Comparison of ENCODE assay signal across 8 mouse cellular contexts in genomic region chr1:151754028-151754489, GRCm38 (mm10). TPM values are rescaled to one million over a fixed set of nuclear protein-coding genes. Genes with fewer than 3 reads are reported as not detected.
DNase-seq lines count a peak whose midpoint lies in the region; ATAC-seq and TF ChIP-seq lines count a peak whose summit lies in the region.

No protein-coding gene starts in this region.

- peaks cover 8% of the 10 kb centered on the region; the same call in 1 of the 2 replicates for H3K4me1 ChIP-seq in bone marrow macrophage, adult 2 months (ENCODE audit: control insufficient read depth, insufficient read depth, low read length)
- H3K4me1 ChIP-seq in limb, embryonic 12.5 days (replicated peaks): peaks cover 23% of the 10 kb centered on the region
- peaks cover 7% of the 10 kb centered on the region; the same call in 1 of the 2 replicates for H3K4me1 ChIP-seq in neural tube, embryonic 14.5 days (ENCODE audit: control insufficient read depth, insufficient read depth, low read length)

- intact Hi-C loops in gastrocnemius, postnatal 36 days (cut with DNase I): no loop called here

- DNase-seq in layer of hippocampus, adult 2 months (ENCODE audit: low spot score in 2 of 2): no peak
- DNase-seq in layer of hippocampus, postnatal 36 days: no peak
- no peak for DNase-seq in gastrocnemius, postnatal 36 days

- H3K27me3 ChIP-seq in limb, embryonic 12.5 days: no peaks in the 10 kb centered on the region
- no peaks in the 10 kb centered on the region for H3K27me3 ChIP-seq in neural tube, embryonic 14.5 days (ENCODE audit: control insufficient read depth, insufficient read depth, low read length)

- 78% methylated on average over 10 of the region's 10 CpGs for WGBS in limb, embryonic 12.5 days
- WGBS in neural tube, embryonic 14.5 days: 76% methylated on average over 10 of the region's 10 CpGs

- TF ChIP-seq POLR2A in bone marrow macrophage, adult 2 months (IDR thresholded peaks at IDR 0.05; ENCODE audit: borderline replicate concordance, low read depth, low read length): no peak

- H3K4me2 ChIP-seq in limb, embryonic 12.5 days: peak overlapping the region; percentile 98
- H3K4me2 ChIP-seq in neural tube, embryonic 14.5 days (ENCODE audit: low read depth, low read length): peak overlapping the region; percentile 51

- peak overlapping the region; percentile 90; the same call in 1 of the 2 replicates for H3K27ac ChIP-seq in layer of hippocampus, adult 2 months
- no peak overlapping the region for H3K27ac ChIP-seq in bone marrow macrophage, adult 2 months (ENCODE audit: insufficient read depth, low read depth, low read length)
- no peak overlapping the region for H3K27ac ChIP-seq in limb, embryonic 12.5 days
- H3K27ac ChIP-seq in neural tube, embryonic 14.5 days (ENCODE audit: low read depth, low read length): no peak overlapping the region

- no peaks in the 10 kb centered on the region for H3K36me3 ChIP-seq in limb, embryonic 12.5 days
- H3K36me3 ChIP-seq in neural tube, embryonic 14.5 days (ENCODE audit: control insufficient read depth, insufficient read depth, low read length): no peaks in the 10 kb centered on the region

- ATAC-seq in hematopoietic stem cell, adult 5-6 weeks (replicated peaks in 1 of 2; ENCODE audit: insufficient read depth in 1 of 2, low FRiP score in 2 of 2, low TSS enrichment in 1 of 2, low read depth in 1 of 2, poor library complexity in 2 of 2, severe bottlenecking in 2 of 2): peak; percentile 1 to 10; a peak in 2 of 4 replicates
- ATAC-seq in limb, embryonic 12.5 days (ENCODE audit: insufficient number of reproducible peaks, insufficient read depth, low FRiP score, low TSS enrichment, low read depth): no peak
- no peak for ATAC-seq in neural tube, embryonic 14.5 days (ENCODE audit: low read depth)
- ATAC-seq in monocyte, adult 5-6 weeks (replicated peaks; ENCODE audit: insufficient number of reproducible peaks, low FRiP score, low TSS enrichment, poor library complexity, severe bottlenecking): no peak

- no peak overlapping the region for H3K9ac ChIP-seq in limb, embryonic 12.5 days (replicated peaks)
- no peak overlapping the region for H3K9ac ChIP-seq in neural tube, embryonic 14.5 days (replicated peaks; ENCODE audit: low read depth, low read length)

- no peak for TF ChIP-seq CTCF in layer of hippocampus, adult 2 months (conservative IDR thresholded peaks at IDR 0.05)
- TF ChIP-seq CTCF in bone marrow macrophage, adult 2 months (IDR thresholded peaks at IDR 0.05; ENCODE audit: low read depth, low read length): no peak

- H3K9me3 ChIP-seq in limb, embryonic 12.5 days: no peaks in the 10 kb centered on the region
- H3K9me3 ChIP-seq in neural tube, embryonic 14.5 days (ENCODE audit: control insufficient read depth, low read length): no peaks in the 10 kb centered on the region

- H3K4me3 ChIP-seq in layer of hippocampus, adult 2 months: peak overlapping the region; percentile 87
- H3K4me3 ChIP-seq in bone marrow macrophage, adult 2 months (ENCODE audit: insufficient read depth, low read length): peak overlapping the region; percentile 92
- peak overlapping the region; percentile 92; the same call in 1 of the 2 replicates for H3K4me3 ChIP-seq in limb, embryonic 12.5 days (replicated peaks)
- peak overlapping the region; percentile 81 for H3K4me3 ChIP-seq in neural tube, embryonic 14.5 days (ENCODE audit: low read depth, low read length)

RNA-seq across cellular contexts. Expression of gene Edem3, which starts 1.1 kb away (rescaled TPM):
- 10 to 100 TPM; 36.1 to 40.5 TPM for total RNA-seq in layer of hippocampus, adult 2 months (2021)
- total RNA-seq in layer of hippocampus, postnatal 36 days (2021): 10 to 100 TPM; 40.6 to 41.1 TPM
- polyA plus RNA-seq in bone marrow macrophage, adult 2 months (2012; ENCODE audit: insufficient read depth, insufficient read length, missing spikeins): 19.6 and 23.3 TPM in 2 replicates
- 37.6 and 40.8 TPM in 2 replicates for total RNA-seq in hematopoietic stem cell, adult 5-6 weeks (2017)
- polyA plus RNA-seq in limb, embryonic 12.5 days (2016; fragmentation: Nextera tagmentation; extraction: Ambion mirVana): 24.5 and 26.5 TPM in 2 replicates
- polyA plus RNA-seq in neural tube, embryonic 14.5 days (2014; fragmentation: Nextera tagmentation; extraction: Ambion mirVana): 24.7 and 34.0 TPM in 2 replicates
- total RNA-seq in gastrocnemius, postnatal 36 days (2021): 10 to 100 TPM; 17.8 to 21.3 TPM
- 29.2 to 43.8 TPM (median 32.3 TPM) in 3 replicates for total RNA-seq in monocyte, adult 5-6 weeks (2017)

Comparison
In these comparisons a context has a peak if more than half of its experiments do, and no peak if none do; other contexts are left out.
1. ATAC-seq: peak in hematopoietic stem cell, adult 5-6 weeks (2 of 2); none in limb, embryonic 12.5 days (single experiment), neural tube, embryonic 14.5 days (single experiment) and monocyte, adult 5-6 weeks (single experiment).
2. Peak in every context shown above with its lines, with median percentiles within 50 percentile points of each other: H3K4me3 ChIP-seq.